Mouse (Mus musculus) retina, postnatal 7 days (tissue): ENCODE results near the gene Pik3r1.

ENCODE experiments used
- DNase-seq: peaks from one replicate; pipeline ENCODE4 v3.0.0-alpha.2; 2012; ENCODE audit warnings: low read depth, low spot score

Pik3r1 gene

GRCm38 (mm10) chr13:101739732-101740381 is 28.2 kb downstream of the Pik3r1 start:
- no peak for DNase-seq

- no peak for DNase-seq
Measured at GRCm38 (mm10) chr13:101738769-101739168, 29.2 kb downstream of the Pik3r1 start.

GRCm38 (mm10) chr13:101736521-101737387 is 31.3 kb downstream of the Pik3r1 start:
- no peak for DNase-seq

GRCm38 (mm10) chr13:101735364-101736120 is 32.5 kb downstream of the Pik3r1 start:
- DNase-seq, result no peak

- no peak for DNase-seq
Measured at GRCm38 (mm10) chr13:101734227-101734626, 33.8 kb downstream of the Pik3r1 start.

GRCm38 (mm10) chr13:101732675-101733074 is 35.3 kb downstream of the Pik3r1 start:
- no peak for DNase-seq

GRCm38 (mm10) chr13:101731777-101732176 is 36.2 kb downstream of the Pik3r1 start:
- DNase-seq, result no peak

GRCm38 (mm10) chr13:101730351-101730750 is 37.7 kb downstream of the Pik3r1 start:
- no peak for DNase-seq

GRCm38 (mm10) chr13:101729248-101730055 is 38.6 kb downstream of the Pik3r1 start:
- DNase-seq, result no peak

- no peak for DNase-seq
Measured at GRCm38 (mm10) chr13:101728816-101729215, 39.2 kb downstream of the Pik3r1 start.

- DNase-seq, result no peak
Measured at GRCm38 (mm10) chr13:101728300-101728699, 39.7 kb downstream of the Pik3r1 start.

- DNase-seq, result no peak
Measured at GRCm38 (mm10) chr13:101727837-101728236, 40.2 kb downstream of the Pik3r1 start.

- DNase-seq, result no peak
Measured at GRCm38 (mm10) chr13:101726922-101727321, 41.1 kb downstream of the Pik3r1 start.

- DNase-seq, result no peak
Measured at GRCm38 (mm10) chr13:101721901-101722595, 46.0 kb downstream of the Pik3r1 start.

- DNase-seq, result no peak
Measured at GRCm38 (mm10) chr13:101721154-101721553, 46.9 kb downstream of the Pik3r1 start.

- DNase-seq, result peak; percentile 51
Measured at GRCm38 (mm10) chr13:101719312-101719870, 48.6 kb downstream of the Pik3r1 start.

- no peak for DNase-seq
Measured at GRCm38 (mm10) chr13:101718744-101719143, 49.3 kb downstream of the Pik3r1 start.

GRCm38 (mm10) chr13:101717836-101718235 is 50.2 kb downstream of the Pik3r1 start:
- DNase-seq, result no peak

GRCm38 (mm10) chr13:101713429-101714088 is 54.5 kb downstream of the Pik3r1 start:
- no peak for DNase-seq
